Mouse (Mus musculus) bone marrow, adult 2 months (tissue): ENCODE results near the gene Tent5b.

Source experiments
- CTCF ChIP-seq: fragments of 200-500 bp; IDR thresholded peaks from 2 replicates; pipeline ENCODE4 v1.5.1; 2011; ENCODE audit warnings: low read length, control low read depth; ENCODE audit not compliant: control insufficient read depth, insufficient read depth
- POLR2A ChIP-seq: fragments of 200-500 bp; IDR thresholded peaks from 2 replicates; pipeline ENCODE4 v1.6.1; 2011; ENCODE audit warnings: low read depth, mild to moderate bottlenecking, control low read depth, low read length, borderline replicate concordance; ENCODE audit not compliant: control insufficient read depth

GRCm38 (mm10) chr4:133508990-133509389 is 29.1 kb downstream of the Tent5b start:
- no peak for TF ChIP-seq POLR2A
- no peak for TF ChIP-seq CTCF
